Mouse (Mus musculus) Patski (cell line): ENCODE data around the gene Ldhc. TPM values are rescaled to one million over a fixed set of nuclear protein-coding genes. Genes with fewer than 3 reads are reported as not detected.
A peak's percentile ranks its signal among the peaks of the same experiment; 100 is the strongest.
"Not testable (repeated sequence)": the region's sequence is repeated elsewhere in the genome, so short reads cannot be mapped to it uniquely, and the experiment has no call there.

ENCODE experiments used
- ATAC-seq: fragments of 100-300 bp; one replicate; pipeline ENCODE4 v1.8.0; 2021
- CTCF ChIA-PET: fragments of 350-600 bp; sonication (Branson Sonifier 250); formaldehyde crosslinking; loops from one replicate; lab custom pipeline; 2022; ENCODE audit warnings: inconsistent platforms; lab: Charles Lee
- POLR2A ChIA-PET: fragments of 350-600 bp; sonication (Branson Sonifier 250); formaldehyde crosslinking; loops from one replicate; lab custom pipeline; 2022; ENCODE audit warnings: antibody characterized with exemption, inconsistent platforms; lab: Charles Lee
- DNase-seq: peaks from one replicate; pipeline ENCODE4 v3.0.0-alpha.2; 2011; ENCODE audit warnings: low read depth, low spot score
- H3K27me3 ChIP-seq: fragments of 371-371 bp; one replicate; pipeline ENCODE4 v1.5.1; 2021
- CTCF ChIP-seq: fragments of 100-300 bp; IDR thresholded peaks from one replicate; pipeline ENCODE4 v1.5.1; 2021
- in situ Hi-C: fragments of 300-500 bp; cut with MboI; formaldehyde crosslinking; loops from 3 replicates; pipeline ENCODE4 v1.11.1; 2018; ENCODE audit warnings: low pct_unique_long_range_greater_than_20kb, mixed read lengths
- polyA plus RNA-seq: library from polyadenylated mRNA; unstranded; gene quantifications from one replicate; pipeline ENCODE4 v1.2.3, GENCODE M21; 2021

Ldhc gene
- polyA plus RNA-seq, 1 experiment from 2014 or later = not detected

DNA sequence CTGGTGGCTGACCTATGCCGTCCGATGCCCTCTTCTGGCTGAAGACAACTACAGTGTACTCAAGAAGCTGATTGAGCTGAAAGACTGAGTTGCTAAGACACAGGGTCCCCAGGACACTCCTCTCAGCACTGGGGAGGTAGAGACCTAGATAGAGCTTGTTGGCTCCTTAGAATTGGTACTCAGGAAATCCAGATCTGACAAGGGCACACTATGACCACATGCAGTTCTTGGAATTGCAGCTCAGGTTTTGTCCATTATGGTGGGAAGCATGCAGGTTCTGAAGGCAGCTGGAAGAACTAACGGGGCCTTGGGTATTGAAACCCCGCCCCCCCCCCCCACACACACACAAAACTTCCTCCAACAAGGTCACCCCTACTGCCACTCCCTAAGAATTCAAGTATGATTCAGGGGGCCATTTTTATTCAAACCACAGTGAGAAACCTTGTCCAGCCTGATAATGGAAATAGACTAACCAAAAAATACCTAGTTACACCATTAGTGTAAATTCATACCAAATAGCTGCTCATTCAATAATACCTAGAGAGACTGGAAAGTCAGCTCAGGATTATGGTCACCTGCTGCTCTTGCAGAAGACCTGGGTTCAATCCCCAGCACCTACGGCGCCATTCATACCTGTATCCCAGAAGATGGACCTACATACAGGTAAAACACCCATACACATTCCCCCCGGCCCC, 5.0 kb upstream of the Ldhc start:
- in situ Hi-C loops = no loop called here
- no peak for DNase-seq
- no peak for ATAC-seq
- ChIA-PET POLR2A (interaction anchor here (0.6 kb wide), 1 partner anchor 11 kb away, joined by 3 read pairs; no protein-coding TSS in a partner anchor), CTCF (no interaction called here)
- TF ChIP-seq CTCF = no peak
- H3K27me3 ChIP-seq = no peaks in the 10 kb centered on the region

DNA sequence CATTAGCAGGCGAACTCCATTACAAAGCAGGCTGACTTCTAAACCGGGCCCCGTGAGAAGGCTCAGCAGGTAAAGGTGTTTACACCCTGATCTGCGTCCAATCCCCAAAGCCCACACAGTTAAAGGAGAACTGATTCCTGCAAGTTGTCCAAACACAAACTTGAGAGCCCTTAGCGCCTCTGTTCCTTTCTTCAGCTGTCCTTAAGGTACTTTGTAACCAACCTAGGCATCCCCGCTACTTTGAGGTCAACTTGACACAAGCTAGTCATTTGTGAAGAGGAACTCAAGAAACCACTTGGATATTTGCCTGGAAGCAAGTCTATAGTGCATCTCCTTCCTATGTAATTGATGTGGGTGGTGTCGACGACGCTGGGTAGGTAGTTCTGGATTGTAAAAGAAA, 3.6 kb upstream of the Ldhc start:
- in situ Hi-C loops = no loop called here

GRCm38 (mm10) chr7:46859031-46859430, 2.0 kb upstream of the Ldhc start:
- no peak for TF ChIP-seq CTCF
- ChIA-PET CTCF (interaction anchor here (1.9 kb wide), 1 partner anchor 19 kb away, joined by 4 read pairs; no protein-coding TSS in a partner anchor), POLR2A (interaction anchor here (1.6 kb wide), 1 partner anchor 13 kb away, joined by 3 read pairs; no protein-coding TSS in a partner anchor)
- ATAC-seq (no peak), DNase-seq (no peak)
- in situ Hi-C loops = no loop called here
- no peaks in the 10 kb centered on the region for H3K27me3 ChIP-seq

More for the DNA sequence above, 3.6 kb upstream of the Ldhc start:
- DNase-seq = no peak
- ATAC-seq = no peak
- CTCF ChIA-PET = interaction anchor here (1.9 kb wide), 1 partner anchor 17 kb away, joined by 4 read pairs; no protein-coding TSS in a partner anchor
- no peaks in the 10 kb centered on the region for H3K27me3 ChIP-seq
- POLR2A ChIA-PET = no interaction called here
- TF ChIP-seq CTCF = no peak

DNA sequence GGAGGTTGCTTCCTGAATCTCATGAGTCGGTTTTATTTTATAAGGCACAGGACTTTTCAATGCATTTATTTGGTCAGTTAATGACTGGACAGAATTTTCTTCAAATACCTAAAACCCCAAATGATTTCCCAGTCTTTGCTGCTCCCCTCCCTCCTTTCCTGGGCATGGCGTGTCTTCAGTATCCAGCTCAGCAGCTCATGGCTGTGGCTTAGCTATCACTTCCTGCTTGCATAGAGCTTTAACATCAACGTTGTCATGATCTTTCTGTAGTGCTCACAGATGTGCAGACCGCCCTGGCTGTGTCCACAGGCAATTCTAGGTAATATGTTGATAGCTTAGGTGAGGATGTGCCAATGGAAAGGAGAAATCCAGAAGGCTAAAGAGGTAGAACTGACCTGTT, 11.0 kb downstream of the Ldhc start:
- CTCF ChIA-PET = interaction anchor here (1.0 kb wide), 1 partner anchor 15 kb away, joined by 3 read pairs; no protein-coding TSS in a partner anchor
- no peak for DNase-seq
- in situ Hi-C loops = no loop called here
- POLR2A ChIA-PET = interaction anchor here (0.6 kb wide), 1 partner anchor 13 kb away, joined by 3 read pairs; no protein-coding TSS in a partner anchor
- H3K27me3 ChIP-seq = peaks cover 6% of the 10 kb centered on the region
- TF ChIP-seq CTCF = no peak
- no peak for ATAC-seq

GRCm38 (mm10) chr7:46876841-46877240, 15.8 kb downstream of the Ldhc start:
- POLR2A ChIA-PET = no interaction called here
- in situ Hi-C loops = no loop called here
- no peaks in the 10 kb centered on the region for H3K27me3 ChIP-seq
- CTCF ChIA-PET = no interaction called here
- no peak for ATAC-seq
- TF ChIP-seq CTCF = no peak
- DNase-seq = no peak

DNA sequence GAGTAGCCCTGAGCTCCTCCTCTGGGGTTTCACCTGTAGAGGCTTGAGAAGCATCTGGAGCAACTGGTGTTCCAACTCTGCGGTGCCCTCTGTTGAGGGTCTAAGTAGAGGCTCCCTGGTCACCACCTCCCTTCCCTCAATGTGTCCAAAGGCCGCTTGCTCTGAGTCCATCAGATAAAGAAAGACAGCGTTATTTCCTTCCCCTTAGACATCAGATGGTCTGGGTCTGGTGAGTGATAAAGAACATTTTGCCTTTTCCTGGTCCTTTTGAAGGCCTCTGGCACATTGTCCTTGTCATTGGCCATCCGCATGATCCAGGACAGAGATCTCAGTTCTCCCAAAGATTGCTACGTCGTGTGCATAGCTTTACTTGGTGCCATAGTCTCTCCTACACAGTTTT, 16.3 kb downstream of the Ldhc start:
- in situ Hi-C loops = no loop called here
- POLR2A ChIA-PET = no interaction called here
- CTCF ChIA-PET = no interaction called here
- DNase-seq (no peak), ATAC-seq (no peak)
- TF ChIP-seq CTCF = no peak
- no peaks in the 10 kb centered on the region for H3K27me3 ChIP-seq

GRCm38 (mm10) chr7:46879851-46880250, 18.8 kb downstream of the Ldhc start:
- POLR2A ChIA-PET = no interaction called here
- in situ Hi-C loops = no loop called here
- no peaks in the 10 kb centered on the region for H3K27me3 ChIP-seq
- TF ChIP-seq CTCF = no peak
- CTCF ChIA-PET = no interaction called here
- no peak for ATAC-seq
- DNase-seq = peak; percentile 44

- ChIA-PET POLR2A (no interaction called here), CTCF (no interaction called here)
- in situ Hi-C loops = no loop called here
- TF ChIP-seq CTCF = no peak
- ATAC-seq (no peak), DNase-seq (no peak)
- H3K27me3 ChIP-seq = no peaks in the 10 kb centered on the region
Observed at GRCm38 (mm10) chr7:46880992-46881391, 20.0 kb downstream of the Ldhc start.

- POLR2A ChIA-PET, ATAC-seq, DNase-seq, in situ Hi-C loops, CTCF ChIA-PET, H3K27me3 ChIP-seq: not testable (repeated sequence)
Observed at GRCm38 (mm10) chr7:46881941-46882340, 20.9 kb downstream of the Ldhc start.

- CTCF ChIA-PET = interaction anchor here (0.9 kb wide), 1 partner anchor 23 kb away, joined by 3 read pairs; no protein-coding TSS in a partner anchor
- ATAC-seq = no peak
Observed at GRCm38 (mm10) chr7:46883304-46883703, 22.3 kb downstream of the Ldhc start.

GRCm38 (mm10) chr7:46895511-46895910, 34.5 kb downstream of the Ldhc start:
- ChIA-PET CTCF (interaction anchor here (0.6 to 1.7 kb wide), 3 partner anchors 10 to 12 kb away, joined by 3 to 5 read pairs (median 3); no protein-coding TSS in a partner anchor), POLR2A (no interaction called here)
- no peak for ATAC-seq
- H3K27me3 ChIP-seq = no peaks in the 10 kb centered on the region
- in situ Hi-C loops = no loop called here
- TF ChIP-seq CTCF = no peak
- DNase-seq = no peak

More at GRCm38 (mm10) chr7:46883304-46883703, 22.3 kb downstream of the Ldhc start:
- DNase-seq = no peak
- TF ChIP-seq CTCF = no peak
- in situ Hi-C loops = no loop called here
- POLR2A ChIA-PET = no interaction called here
- H3K27me3 ChIP-seq = no peaks in the 10 kb centered on the region
